Mouse (Mus musculus): Measurements from ENCODE around the gene 4930519P11Rik.

DNA sequence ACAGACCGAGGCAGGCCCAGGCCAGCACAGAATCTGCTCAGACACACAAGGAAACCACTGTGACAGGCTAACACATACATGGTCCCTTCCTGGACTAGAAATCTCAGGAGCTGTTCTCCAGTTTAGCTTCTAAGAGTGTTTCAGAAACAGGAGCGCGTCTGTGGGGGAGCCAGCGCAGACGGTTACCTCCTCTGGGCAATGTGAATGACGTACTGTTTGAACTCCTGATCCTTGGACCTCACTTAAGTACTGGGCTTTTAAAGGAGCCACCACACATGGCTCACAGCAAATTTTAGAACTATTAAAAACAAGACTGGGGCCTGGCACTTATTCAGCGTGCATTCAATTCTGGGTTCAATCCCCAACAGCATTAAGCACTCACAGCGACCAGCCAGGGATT lies 46.6 kb downstream of the 4930519P11Rik start:
- TF ChIP-seq CTCF (IDR thresholded peaks at IDR 0.05; ENCODE audit: low read depth, low read length) = no peak
- TF ChIP-seq POLR2A (IDR thresholded peaks at IDR 0.05; ENCODE audit: borderline replicate concordance, low read depth, low read length) = no peak

Measured in bone marrow macrophage, adult 2 months (primary cell).